Mouse (Mus musculus): Measurements from ENCODE around the gene Olfr10.
"Not testable (repeated sequence)": the region's sequence is repeated elsewhere in the genome, so short reads cannot be mapped to it uniquely, and the experiment has no call there.

- not testable (repeated sequence) for TF ChIP-seq CTCF (IDR thresholded peaks at IDR 0.05; ENCODE audit: control insufficient read depth, insufficient read depth, insufficient read length); MYOG (IDR thresholded peaks at IDR 0.05; ENCODE audit: control insufficient read depth, extremely low read depth, insufficient read length); CEBPB (IDR thresholded peaks at IDR 0.05; ENCODE audit: low read depth); MAX (IDR thresholded peaks at IDR 0.05); MYOD1 (IDR thresholded peaks at IDR 0.05; ENCODE audit: control insufficient read depth, insufficient read length, low read depth); USF1 (IDR thresholded peaks at IDR 0.05; ENCODE audit: low read depth); FOSL1 (IDR thresholded peaks at IDR 0.05; ENCODE audit: insufficient read depth, low read length, poor library complexity, severe bottlenecking)
Observed at GRCm38 (mm10) chr11:49308547-49308946, 4.0 kb downstream of the Olfr10 start.
